14 mouse cellular contexts compared by ENCODE assay signal in genomic region chr6:52951871-52952525, GRCm38 (mm10).
DNase-seq lines count a peak whose midpoint lies in the region; ATAC-seq and TF ChIP-seq lines count a peak whose summit lies in the region.
"Had no signal": no experiment of that assay in that cellular context is flagged by ENCODE, and none has a peak within 500 bp of the region (broad histone marks: within the 10 kb centered on the region; RNA-seq: fewer than 3 reads in every experiment).

No protein-coding gene starts in this region.

- H3K36me3 ChIP-seq in intestine, embryonic 14.5 days (ENCODE audit: control insufficient read depth, insufficient read depth, low read length) = no peaks in the 10 kb centered on the region
- no peaks in the 10 kb centered on the region for H3K36me3 ChIP-seq in intestine, postnatal 0 days (ENCODE audit: control insufficient read depth, insufficient read depth)
- no peaks in the 10 kb centered on the region for H3K36me3 ChIP-seq in intestine, embryonic 16.5 days (ENCODE audit: control insufficient read depth, insufficient read depth, low read length)
- no peaks in the 10 kb centered on the region for H3K36me3 ChIP-seq in thymus, adult 2 months (ENCODE audit: control insufficient read depth, insufficient read depth, low read length)
- H3K36me3 ChIP-seq: liver, embryonic 15.5 days had no signal

- no peak; the same call in 1 of the 2 replicates for ATAC-seq in intestine, embryonic 14.5 days (replicated peaks; ENCODE audit: low FRiP score, low TSS enrichment, low read depth)
- ATAC-seq in intestine, postnatal 0 days = no peak
- 0 out of 2 replicates have a peak, but pooled peaks have one; percentile 46 for ATAC-seq in intestine, embryonic 16.5 days

- H3K4me1 ChIP-seq in intestine, embryonic 14.5 days (replicated peaks; ENCODE audit: control insufficient read depth, insufficient read depth, low read length) = peaks cover 20% of the 10 kb centered on the region
- no peaks in the 10 kb centered on the region for H3K4me1 ChIP-seq in intestine, postnatal 0 days (replicated peaks; ENCODE audit: control insufficient read depth, insufficient read depth, low read length)
- peaks cover 13% of the 10 kb centered on the region; the same call in 1 of the 2 replicates for H3K4me1 ChIP-seq in intestine, embryonic 16.5 days (ENCODE audit: control insufficient read depth, insufficient read depth, low read length)
- H3K4me1 ChIP-seq in thymus, adult 2 months (replicated peaks; ENCODE audit: control insufficient read depth, insufficient read depth, low read length) = peaks cover 17% of the 10 kb centered on the region
- H3K4me1 ChIP-seq: megakaryocyte, embryonic 14.5 days had no signal

- H3K27me3 ChIP-seq in intestine, embryonic 14.5 days (replicated peaks; ENCODE audit: control insufficient read depth, insufficient read depth, low read length) = no peaks in the 10 kb centered on the region
- H3K27me3 ChIP-seq in intestine, postnatal 0 days (replicated peaks; ENCODE audit: control insufficient read depth, insufficient read depth, low read length) = no peaks in the 10 kb centered on the region
- H3K27me3 ChIP-seq in intestine, embryonic 16.5 days (replicated peaks; ENCODE audit: control insufficient read depth, insufficient read depth, low read length) = no peaks in the 10 kb centered on the region
- H3K27me3 ChIP-seq in thymus, adult 2 months (ENCODE audit: control insufficient read depth, insufficient read depth, low read length) = no peaks in the 10 kb centered on the region
- H3K27me3 ChIP-seq: liver, embryonic 15.5 days had no signal

- H3K27ac ChIP-seq in intestine, embryonic 14.5 days (ENCODE audit: low read depth) = peak overlapping the region; percentile 17; the same call in 1 of the 2 replicates
- H3K27ac ChIP-seq in intestine, postnatal 0 days (ENCODE audit: low read depth, low read length) = no peak overlapping the region
- peak overlapping the region; percentile 1; the same call in 1 of the 2 replicates for H3K27ac ChIP-seq in intestine, embryonic 16.5 days (ENCODE audit: low read length)
- no peak overlapping the region for H3K27ac ChIP-seq in thymus, adult 2 months (ENCODE audit: control insufficient read depth, insufficient read depth, low read length)
- H3K27ac ChIP-seq: liver, embryonic 15.5 days had no signal

- H3K4me3 ChIP-seq in intestine, embryonic 14.5 days (ENCODE audit: low read depth, low read length) = no peak overlapping the region
- no peak overlapping the region for H3K4me3 ChIP-seq in intestine, postnatal 0 days (ENCODE audit: low read depth, low read length)
- H3K4me3 ChIP-seq in intestine, embryonic 16.5 days (ENCODE audit: low read length) = no peak overlapping the region
- no peak overlapping the region for H3K4me3 ChIP-seq in thymus, adult 2 months (ENCODE audit: control insufficient read depth, insufficient read depth, low read length)
- H3K4me3 ChIP-seq: liver, embryonic 15.5 days; megakaryocyte, embryonic 14.5 days had no signal

- TF ChIP-seq CTCF in intestine, postnatal 0 days (IDR thresholded peaks at IDR 0.05; ENCODE audit: low read depth) = no peak
- TF ChIP-seq CTCF in thymus, adult 2 months (IDR thresholded peaks at IDR 0.05; ENCODE audit: borderline replicate concordance, control insufficient read depth, extremely low read depth, insufficient read depth, low read length, poor library complexity) = no peak

- 58% methylated on average over 7 of the region's 7 CpGs for WGBS in intestine, embryonic 14.5 days
- 75% methylated on average over 7 of the region's 7 CpGs for WGBS in intestine, postnatal 0 days
- 71% methylated on average over 7 of the region's 7 CpGs for WGBS in intestine, embryonic 16.5 days
- WGBS in thymus, adult 2 months = 77% methylated on average over 7 of the region's 7 CpGs

- H3K4me2 ChIP-seq in intestine, embryonic 14.5 days (ENCODE audit: low read length) = no peak overlapping the region
- H3K4me2 ChIP-seq in intestine, postnatal 0 days (replicated peaks; ENCODE audit: low read depth) = no peak overlapping the region
- H3K4me2 ChIP-seq in intestine, embryonic 16.5 days (ENCODE audit: low read depth, low read length) = no peak overlapping the region
- H3K4me2 ChIP-seq: liver, embryonic 15.5 days had no signal

- H3K9ac ChIP-seq in intestine, embryonic 14.5 days (ENCODE audit: low read length) = no peak overlapping the region
- H3K9ac ChIP-seq in intestine, postnatal 0 days (ENCODE audit: low read depth, low read length) = no peak overlapping the region
- no peak overlapping the region for H3K9ac ChIP-seq in intestine, embryonic 16.5 days (ENCODE audit: low read depth, low read length)
- H3K9ac ChIP-seq: liver, embryonic 15.5 days had no signal

- no peaks in the 10 kb centered on the region for H3K9me3 ChIP-seq in intestine, embryonic 14.5 days (ENCODE audit: control insufficient read depth, low read length)
- H3K9me3 ChIP-seq in intestine, postnatal 0 days (ENCODE audit: control insufficient read depth) = no peaks in the 10 kb centered on the region
- H3K9me3 ChIP-seq in intestine, embryonic 16.5 days (ENCODE audit: control insufficient read depth, low read length) = no peaks in the 10 kb centered on the region
- H3K9me3 ChIP-seq: liver, embryonic 15.5 days; megakaryocyte, embryonic 14.5 days had no signal

- TF ChIP-seq POLR2A in thymus, adult 2 months (IDR thresholded peaks at IDR 0.05; ENCODE audit: control insufficient read depth, extremely low read depth, insufficient read depth, low read length, poor library complexity) = no peak

- DNase-seq in embryo, embryonic 10 days (ENCODE audit: low spot score) = peak; percentile 48
- no peak for DNase-seq in embryo, embryonic 9.5 days (ENCODE audit: extremely low spot score)
- DNase-seq in intestine, embryonic 14.5 days (ENCODE audit: low spot score) = no peak
- peak; percentile 44 for DNase-seq in embryo, embryonic 10.5 days (ENCODE audit: low spot score)
- DNase-seq in thymus, adult 2 months = no peak
- no peak for DNase-seq in right cerebral cortex, postnatal 36 days (ENCODE audit: low spot score in 2 of 2)
- DNase-seq: cerebellum, adult 9-10 months; gastrocnemius, postnatal 36 days; kidney, postnatal 10 days; thymus, postnatal 36 days had no signal

Comparison
In these comparisons a context has a peak if more than half of its experiments do, and no peak if none do; other contexts are left out.
1. DNase-seq: peak in embryo, embryonic 10 days (single experiment) and embryo, embryonic 10.5 days (single experiment); none in embryo, embryonic 9.5 days (single experiment), intestine, embryonic 14.5 days (single experiment), thymus, adult 2 months (single experiment) and right cerebral cortex, postnatal 36 days (0 of 2).
2. H3K27ac ChIP-seq: peak in intestine, embryonic 14.5 days (single experiment) and intestine, embryonic 16.5 days (single experiment); none in intestine, postnatal 0 days (single experiment) and thymus, adult 2 months (single experiment).